Comparison of ENCODE assay signal across 20 mouse cellular contexts in genomic region chr16:75627862-75628261, GRCm38 (mm10). TPM values are rescaled to one million over a fixed set of nuclear protein-coding genes. Genes with fewer than 3 reads are reported as not detected.
DNase-seq lines count a peak whose midpoint lies in the region; ATAC-seq and TF ChIP-seq lines count a peak whose summit lies in the region.
"Had no signal": no experiment of that assay in that cellular context is flagged by ENCODE, and none has a peak within 500 bp of the region (broad histone marks: within the 10 kb centered on the region; RNA-seq: fewer than 3 reads in every experiment).

No protein-coding gene starts in this region.

- WGBS in forebrain, embryonic 14.5 days: 90% methylated on average over 2 of the region's 2 CpGs
- 90% methylated on average over 2 of the region's 2 CpGs for WGBS in forebrain, embryonic 15.5 days
- WGBS in kidney, postnatal 0 days: 82% methylated on average over 2 of the region's 2 CpGs
- 82% methylated on average over 2 of the region's 2 CpGs for WGBS in kidney, embryonic 16.5 days

- no peaks in the 10 kb centered on the region for H3K9me3 ChIP-seq in forebrain, embryonic 14.5 days (replicated peaks; ENCODE audit: control insufficient read depth, low read length)
- no peaks in the 10 kb centered on the region for H3K9me3 ChIP-seq in forebrain, embryonic 15.5 days
- no peaks in the 10 kb centered on the region for H3K9me3 ChIP-seq in kidney, postnatal 0 days (replicated peaks; ENCODE audit: low read length)
- no peaks in the 10 kb centered on the region for H3K9me3 ChIP-seq in kidney, embryonic 16.5 days (ENCODE audit: low read length)
- H3K9me3 ChIP-seq: embryonic facial prominence, embryonic 12.5 days; neural tube, embryonic 13.5 days had no signal

- no peak overlapping the region for H3K9ac ChIP-seq in forebrain, embryonic 14.5 days (ENCODE audit: low read length)
- no peak overlapping the region for H3K9ac ChIP-seq in forebrain, embryonic 15.5 days (replicated peaks)
- no peak overlapping the region for H3K9ac ChIP-seq in kidney, postnatal 0 days (ENCODE audit: low read depth, low read length)
- H3K9ac ChIP-seq in kidney, embryonic 16.5 days (replicated peaks; ENCODE audit: low read length): no peak overlapping the region
- H3K9ac ChIP-seq: embryonic facial prominence, embryonic 12.5 days; neural tube, embryonic 13.5 days had no signal

- H3K27me3 ChIP-seq in forebrain, embryonic 14.5 days (replicated peaks; ENCODE audit: control insufficient read depth, insufficient read depth, low read length): no peaks in the 10 kb centered on the region
- no peaks in the 10 kb centered on the region for H3K27me3 ChIP-seq in forebrain, embryonic 15.5 days
- H3K27me3 ChIP-seq in kidney, postnatal 0 days (ENCODE audit: insufficient read depth, low read length): no peaks in the 10 kb centered on the region
- H3K27me3 ChIP-seq in kidney, embryonic 16.5 days (ENCODE audit: insufficient read depth, low read length): no peaks in the 10 kb centered on the region
- H3K27me3 ChIP-seq: embryonic facial prominence, embryonic 12.5 days; neural tube, embryonic 13.5 days had no signal

- DNase-seq in forebrain, embryonic 14.5 days (ENCODE audit: low spot score): peak; percentile 23
- DNase-seq in kidney, postnatal 0 days (ENCODE audit: low spot score): peak; percentile 14
- peak; percentile 7 for DNase-seq in A20 (ENCODE audit: low read depth, low spot score)
- DNase-seq in adrenal gland, postnatal 4 days (ENCODE audit: low spot score in 2 of 2): no peak
- DNase-seq in right cerebral cortex, adult 2 months (ENCODE audit: low spot score in 2 of 2): no peak
- DNase-seq: adrenal gland, postnatal 25 days; cerebellum, adult 11 months; gastrocnemius, postnatal 14 days; kidney, postnatal 4 days; liver; lung, postnatal 14 days; thymus, adult 2 months had no signal

- no peaks in the 10 kb centered on the region for H3K4me1 ChIP-seq in forebrain, embryonic 14.5 days (ENCODE audit: control insufficient read depth, insufficient read depth, low read length)
- H3K4me1 ChIP-seq in forebrain, embryonic 15.5 days: no peaks in the 10 kb centered on the region
- H3K4me1 ChIP-seq in kidney, postnatal 0 days (replicated peaks; ENCODE audit: insufficient read depth, low read length): no peaks in the 10 kb centered on the region
- no peaks in the 10 kb centered on the region for H3K4me1 ChIP-seq in kidney, embryonic 16.5 days (ENCODE audit: insufficient read depth, low read length)
- H3K4me1 ChIP-seq: embryonic facial prominence, embryonic 12.5 days; neural tube, embryonic 13.5 days had no signal

- no peak overlapping the region for H3K4me3 ChIP-seq in forebrain, embryonic 14.5 days (ENCODE audit: low read depth, low read length)
- no peak overlapping the region for H3K4me3 ChIP-seq in forebrain, embryonic 15.5 days
- H3K4me3 ChIP-seq in kidney, postnatal 0 days (replicated peaks; ENCODE audit: low read depth, low read length): no peak overlapping the region
- no peak overlapping the region for H3K4me3 ChIP-seq in kidney, embryonic 16.5 days (ENCODE audit: low read length)
- H3K4me3 ChIP-seq: embryonic facial prominence, embryonic 12.5 days; neural tube, embryonic 13.5 days had no signal

- H3K36me3 ChIP-seq in forebrain, embryonic 14.5 days (ENCODE audit: control insufficient read depth, insufficient read depth, low read length): no peaks in the 10 kb centered on the region
- H3K36me3 ChIP-seq in forebrain, embryonic 15.5 days: no peaks in the 10 kb centered on the region
- H3K36me3 ChIP-seq in kidney, postnatal 0 days (ENCODE audit: insufficient read depth, low read length): no peaks in the 10 kb centered on the region
- H3K36me3 ChIP-seq in kidney, embryonic 16.5 days (ENCODE audit: insufficient read depth, low read length): no peaks in the 10 kb centered on the region
- H3K36me3 ChIP-seq: embryonic facial prominence, embryonic 12.5 days; neural tube, embryonic 13.5 days had no signal

- H3K4me2 ChIP-seq in forebrain, embryonic 14.5 days (ENCODE audit: low read length): no peak overlapping the region
- H3K4me2 ChIP-seq in forebrain, embryonic 15.5 days (replicated peaks): no peak overlapping the region
- no peak overlapping the region for H3K4me2 ChIP-seq in kidney, postnatal 0 days (ENCODE audit: low read length)
- H3K4me2 ChIP-seq in kidney, embryonic 16.5 days (replicated peaks; ENCODE audit: low read depth, low read length): no peak overlapping the region
- H3K4me2 ChIP-seq: embryonic facial prominence, embryonic 12.5 days; neural tube, embryonic 13.5 days had no signal

- no peak for ATAC-seq in forebrain, embryonic 14.5 days
- ATAC-seq in forebrain, embryonic 15.5 days (replicated peaks): no peak
- no peak for ATAC-seq in kidney, postnatal 0 days (replicated peaks; ENCODE audit: low FRiP score, low read depth)
- ATAC-seq in kidney, embryonic 16.5 days (ENCODE audit: low FRiP score, low TSS enrichment): no peak
- peak; percentile 50; the same call in 1 of the 2 replicates for ATAC-seq in common myeloid progenitor, adult 5-6 weeks (replicated peaks; ENCODE audit: low read depth, poor library complexity, severe bottlenecking)
- ATAC-seq: midbrain, embryonic 16.5 days had no signal

- no peak overlapping the region for H3K27ac ChIP-seq in forebrain, embryonic 14.5 days (ENCODE audit: low read depth, low read length)
- no peak overlapping the region for H3K27ac ChIP-seq in forebrain, embryonic 15.5 days (replicated peaks)
- H3K27ac ChIP-seq in kidney, postnatal 0 days: no peak overlapping the region
- no peak overlapping the region for H3K27ac ChIP-seq in kidney, embryonic 16.5 days (ENCODE audit: low read length)
- H3K27ac ChIP-seq: embryonic facial prominence, embryonic 12.5 days; neural tube, embryonic 13.5 days had no signal

- peak; percentile 62 for TF ChIP-seq CTCF in kidney, postnatal 0 days (IDR thresholded peaks at IDR 0.05; ENCODE audit: low read depth)

RNA-seq across cellular contexts. Expression of gene Rbm11, which starts 35.2 kb away (rescaled TPM):
- polyA plus RNA-seq in forebrain, embryonic 14.5 days (2014; fragmentation: Nextera tagmentation; extraction: Ambion mirVana): 0.82 and 1.1 TPM in 2 replicates
- polyA plus RNA-seq in forebrain, embryonic 15.5 days (2015; fragmentation: Nextera tagmentation; extraction: Ambion mirVana): 1.2 and 1.4 TPM in 2 replicates
- 0.45 and 0.55 TPM in 2 replicates for polyA plus RNA-seq in kidney, postnatal 0 days (2015; fragmentation: Nextera tagmentation; extraction: Ambion mirVana)
- 0.27 and 0.40 TPM in 2 replicates for polyA plus RNA-seq in kidney, embryonic 16.5 days (2015; fragmentation: Nextera tagmentation; extraction: Ambion mirVana)
- total RNA-seq in common myeloid progenitor, adult 5-6 weeks (2017): 0.39 and 0.91 TPM in 2 replicates
- 1 to 10 TPM; 2.2 to 2.6 TPM for total RNA-seq in adrenal gland, postnatal 4 days (2021)

RNA-seq across cellular contexts. Expression of gene Lipi, which starts 42.0 kb away (rescaled TPM):
- not detected in 2 replicates for polyA plus RNA-seq in forebrain, embryonic 14.5 days (2014; fragmentation: Nextera tagmentation; extraction: Ambion mirVana)
- polyA plus RNA-seq in forebrain, embryonic 15.5 days (2015; fragmentation: Nextera tagmentation; extraction: Ambion mirVana): not detected in 2 replicates
- not detected in 2 replicates for polyA plus RNA-seq in kidney, postnatal 0 days (2015; fragmentation: Nextera tagmentation; extraction: Ambion mirVana)
- not detected in 2 replicates for polyA plus RNA-seq in kidney, embryonic 16.5 days (2015; fragmentation: Nextera tagmentation; extraction: Ambion mirVana)
- total RNA-seq in common myeloid progenitor, adult 5-6 weeks (2017): not detected in 2 replicates
- total RNA-seq in adrenal gland, postnatal 4 days (2021): not detected
- total RNA-seq: adrenal gland, postnatal 25 days; gastrocnemius, postnatal 14 days had no signal
- polyA plus RNA-seq: embryonic facial prominence, embryonic 12.5 days; forebrain, embryonic 11.5 days; heart, embryonic 16.5 days; midbrain, embryonic 16.5 days; neural tube, embryonic 13.5 days; thymus, adult 2 months had no signal

Comparison
In these comparisons a context has a peak if more than half of its experiments do, and no peak if none do; other contexts are left out.
1. DNase-seq: peak in forebrain, embryonic 14.5 days (single experiment), kidney, postnatal 0 days (single experiment) and A20 (single experiment); none in adrenal gland, postnatal 4 days (0 of 2) and right cerebral cortex, adult 2 months (0 of 2).